Mouse (Mus musculus): ENCODE results near the gene Ryr2. TPM values are rescaled to one million over a fixed set of nuclear protein-coding genes. Genes with fewer than 3 reads are reported as not detected.

Ryr2 gene
- total and polyA plus RNA-seq, 2 experiments, result under 0.01 TPM; not detected in 1

- 74% methylated on average over 3 of the region's 3 CpGs for WGBS
- no peaks in the 10 kb centered on the region for H3K4me1 ChIP-seq (ENCODE audit: control insufficient read depth, insufficient read depth, low read length)
- no peak for DNase-seq (ENCODE audit: extremely low read depth, low read depth, low spot score)
- no peak overlapping the region for H3K4me3 ChIP-seq (ENCODE audit: insufficient read depth, low read depth, low read length)
- no peaks in the 10 kb centered on the region for H3K79me2 ChIP-seq (ENCODE audit: control insufficient read depth, insufficient read depth, low read length)
- no peaks in the 10 kb centered on the region for H3K36me3 ChIP-seq (ENCODE audit: control insufficient read depth, insufficient read depth, low read length)
- H3K9ac ChIP-seq (ENCODE audit: low read depth, low read length), result no peak overlapping the region
- H3K27me3 ChIP-seq (ENCODE audit: control insufficient read depth, insufficient read depth, low read length), result no peaks in the 10 kb centered on the region
- no peak for TF ChIP-seq POLR2A (IDR thresholded peaks at IDR 0.05; ENCODE audit: extremely low read depth, insufficient read depth, low read length)
- TF ChIP-seq CTCF (IDR thresholded peaks at IDR 0.05; ENCODE audit: low read depth, low read length), result no peak
- H3K27ac ChIP-seq (replicated peaks; ENCODE audit: insufficient read depth, low read depth, low read length), result no peak overlapping the region
These were observed 192.1 kb downstream of the Ryr2 start for GRCm38 (mm10) chr13:11914682-11915081.

GRCm38 (mm10) chr13:11912208-11912607 is 194.5 kb downstream of the Ryr2 start:
- TF ChIP-seq CTCF (IDR thresholded peaks at IDR 0.05; ENCODE audit: low read depth, low read length) (no peak), POLR2A (IDR thresholded peaks at IDR 0.05; ENCODE audit: extremely low read depth, insufficient read depth, low read length) (no peak)
- no peaks in the 10 kb centered on the region for H3K27me3 ChIP-seq (ENCODE audit: control insufficient read depth, insufficient read depth, low read length)
- no peaks in the 10 kb centered on the region for H3K36me3 ChIP-seq (ENCODE audit: control insufficient read depth, insufficient read depth, low read length)
- no peak overlapping the region for H3K9ac ChIP-seq (ENCODE audit: low read depth, low read length)
- no peaks in the 10 kb centered on the region for H3K79me2 ChIP-seq (ENCODE audit: control insufficient read depth, insufficient read depth, low read length)
- no peak overlapping the region for H3K27ac ChIP-seq (replicated peaks; ENCODE audit: insufficient read depth, low read depth, low read length)
- H3K4me3 ChIP-seq (ENCODE audit: insufficient read depth, low read depth, low read length), result no peak overlapping the region
- no peak for DNase-seq (ENCODE audit: extremely low read depth, low read depth, low spot score)
- no peaks in the 10 kb centered on the region for H3K4me1 ChIP-seq (ENCODE audit: control insufficient read depth, insufficient read depth, low read length)
- 87% methylated on average over 2 of the region's 2 CpGs for WGBS

- 87% methylated on average over 4 of the region's 4 CpGs for WGBS
- Histone ChIP-seq H3K27ac (replicated peaks; ENCODE audit: insufficient read depth, low read depth, low read length) (no peak overlapping the region), H3K9ac (ENCODE audit: low read depth, low read length) (no peak overlapping the region), H3K4me1 (ENCODE audit: control insufficient read depth, insufficient read depth, low read length) (no peaks in the 10 kb centered on the region), H3K36me3 (ENCODE audit: control insufficient read depth, insufficient read depth, low read length) (no peaks in the 10 kb centered on the region), H3K79me2 (ENCODE audit: control insufficient read depth, insufficient read depth, low read length) (no peaks in the 10 kb centered on the region), H3K27me3 (ENCODE audit: control insufficient read depth, insufficient read depth, low read length) (no peaks in the 10 kb centered on the region), H3K4me3 (ENCODE audit: insufficient read depth, low read depth, low read length) (no peak overlapping the region)
- TF ChIP-seq CTCF (IDR thresholded peaks at IDR 0.05; ENCODE audit: low read depth, low read length) (no peak), POLR2A (IDR thresholded peaks at IDR 0.05; ENCODE audit: extremely low read depth, insufficient read depth, low read length) (no peak)
- no peak for DNase-seq (ENCODE audit: extremely low read depth, low read depth, low spot score)
These were observed 198.6 kb downstream of the Ryr2 start for GRCm38 (mm10) chr13:11908123-11908522.

- Histone ChIP-seq H3K79me2 (ENCODE audit: control insufficient read depth, insufficient read depth, low read length) (no peaks in the 10 kb centered on the region), H3K27ac (replicated peaks; ENCODE audit: insufficient read depth, low read depth, low read length) (no peak overlapping the region), H3K27me3 (ENCODE audit: control insufficient read depth, insufficient read depth, low read length) (no peaks in the 10 kb centered on the region), H3K9ac (ENCODE audit: low read depth, low read length) (no peak overlapping the region), H3K36me3 (ENCODE audit: control insufficient read depth, insufficient read depth, low read length) (no peaks in the 10 kb centered on the region), H3K4me3 (ENCODE audit: insufficient read depth, low read depth, low read length) (no peak overlapping the region), H3K4me1 (ENCODE audit: control insufficient read depth, insufficient read depth, low read length) (no peaks in the 10 kb centered on the region)
- 87% methylated on average over 2 of the region's 2 CpGs for WGBS
- DNase-seq (ENCODE audit: extremely low read depth, low read depth, low spot score), result no peak
- TF ChIP-seq CTCF (IDR thresholded peaks at IDR 0.05; ENCODE audit: low read depth, low read length) (no peak), POLR2A (IDR thresholded peaks at IDR 0.05; ENCODE audit: extremely low read depth, insufficient read depth, low read length) (no peak)
These were observed 201.6 kb downstream of the Ryr2 start for GRCm38 (mm10) chr13:11905126-11905525.

GRCm38 (mm10) chr13:11903272-11903671 is 203.5 kb downstream of the Ryr2 start:
- Histone ChIP-seq H3K79me2 (ENCODE audit: control insufficient read depth, insufficient read depth, low read length) (no peaks in the 10 kb centered on the region), H3K9ac (ENCODE audit: low read depth, low read length) (no peak overlapping the region), H3K4me1 (ENCODE audit: control insufficient read depth, insufficient read depth, low read length) (no peaks in the 10 kb centered on the region), H3K36me3 (ENCODE audit: control insufficient read depth, insufficient read depth, low read length) (no peaks in the 10 kb centered on the region), H3K27ac (replicated peaks; ENCODE audit: insufficient read depth, low read depth, low read length) (no peak overlapping the region), H3K27me3 (ENCODE audit: control insufficient read depth, insufficient read depth, low read length) (no peaks in the 10 kb centered on the region), H3K4me3 (ENCODE audit: insufficient read depth, low read depth, low read length) (no peak overlapping the region)
- WGBS, result 75% methylated on average over 9 of the region's 9 CpGs
- TF ChIP-seq POLR2A (IDR thresholded peaks at IDR 0.05; ENCODE audit: extremely low read depth, insufficient read depth, low read length) (no peak), CTCF (IDR thresholded peaks at IDR 0.05; ENCODE audit: low read depth, low read length) (no peak)
- DNase-seq (ENCODE audit: extremely low read depth, low read depth, low spot score), result no peak

- no peak for DNase-seq (ENCODE audit: extremely low read depth, low read depth, low spot score)
- Histone ChIP-seq H3K4me1 (ENCODE audit: control insufficient read depth, insufficient read depth, low read length) (no peaks in the 10 kb centered on the region), H3K4me3 (ENCODE audit: insufficient read depth, low read depth, low read length) (no peak overlapping the region), H3K9ac (ENCODE audit: low read depth, low read length) (no peak overlapping the region), H3K36me3 (ENCODE audit: control insufficient read depth, insufficient read depth, low read length) (no peaks in the 10 kb centered on the region), H3K27ac (replicated peaks; ENCODE audit: insufficient read depth, low read depth, low read length) (no peak overlapping the region), H3K79me2 (ENCODE audit: control insufficient read depth, insufficient read depth, low read length) (no peaks in the 10 kb centered on the region), H3K27me3 (ENCODE audit: control insufficient read depth, insufficient read depth, low read length) (no peaks in the 10 kb centered on the region)
- 77% methylated on average over 6 of the region's 6 CpGs for WGBS
- no peak for TF ChIP-seq CTCF (IDR thresholded peaks at IDR 0.05; ENCODE audit: low read depth, low read length)
- no peak for TF ChIP-seq POLR2A (IDR thresholded peaks at IDR 0.05; ENCODE audit: extremely low read depth, insufficient read depth, low read length)
These were observed 203.9 kb downstream of the Ryr2 start for GRCm38 (mm10) chr13:11902856-11903255.
